Comparison of ENCODE assay signal across 29 mouse cellular contexts in genomic region chr11:97402746-97403145, GRCm38 (mm10). TPM values are rescaled to one million over a fixed set of nuclear protein-coding genes. Genes with fewer than 3 reads are reported as not detected.
DNase-seq lines count a peak whose midpoint lies in the region; ATAC-seq and TF ChIP-seq lines count a peak whose summit lies in the region.
"Had no signal": no experiment of that assay in that cellular context is flagged by ENCODE, and none has a peak within 500 bp of the region (broad histone marks: within the 10 kb centered on the region; RNA-seq: fewer than 3 reads in every experiment).

No protein-coding gene starts in this region.

- DNase-seq in cerebellum, adult 9-11 months: peak; percentile 51
- no peak for DNase-seq in cerebellum, adult 9-10 months
- peak; percentile 4 for DNase-seq in heart, postnatal 4 days
- DNase-seq in heart, postnatal 36 days: no peak
- DNase-seq in layer of hippocampus, adult 2 months (ENCODE audit: low spot score in 2 of 2): no peak
- DNase-seq in layer of hippocampus, adult 18-20 months (ENCODE audit: low spot score in 2 of 2): no peak
- DNase-seq in stomach, postnatal 0 days (ENCODE audit: low spot score): no peak
- DNase-seq: adrenal gland, adult 8-10 months; cerebellum, adult 8-10 months; forebrain, postnatal 0 days; kidney, adult 11 months; kidney, postnatal 14 days; liver, embryonic 13.5 days; lung, adult 18-20 months; lung, postnatal 10 days; right cerebral cortex, adult 18-20 months; spleen, adult 18-20 months; thymus, adult 2 months; thymus, postnatal 36 days had no signal

- intact Hi-C loops in heart, postnatal 36 days (cut with DNase I): no loop called here

- no peak for TF ChIP-seq EP300 in stomach, postnatal 0 days (optimal IDR thresholded peaks at IDR 0.05)

- WGBS in stomach, embryonic 14.5 days: 47% methylated on average over 2 of the region's 2 CpGs
- WGBS in stomach, postnatal 0 days: 47% methylated on average over 2 of the region's 2 CpGs

- no peaks in the 10 kb centered on the region for H3K9me3 ChIP-seq in stomach, embryonic 14.5 days (ENCODE audit: control insufficient read depth, low read depth, low read length)
- no peaks in the 10 kb centered on the region for H3K9me3 ChIP-seq in stomach, postnatal 0 days (ENCODE audit: control insufficient read depth, low read length)
- H3K9me3 ChIP-seq: embryonic facial prominence, embryonic 13.5 days; G1E; limb, embryonic 15.5 days; liver, embryonic 13.5 days had no signal

- no peaks in the 10 kb centered on the region for H3K36me3 ChIP-seq in stomach, embryonic 14.5 days (ENCODE audit: control insufficient read depth, insufficient read depth, low read length)
- no peaks in the 10 kb centered on the region for H3K36me3 ChIP-seq in stomach, postnatal 0 days (ENCODE audit: control insufficient read depth, insufficient read depth, low read length)
- H3K36me3 ChIP-seq: limb, embryonic 15.5 days; liver, embryonic 13.5 days had no signal

- H3K9ac ChIP-seq in stomach, embryonic 14.5 days (replicated peaks; ENCODE audit: low read depth, low read length): no peak overlapping the region
- no peak overlapping the region for H3K9ac ChIP-seq in stomach, postnatal 0 days (ENCODE audit: low read length)
- H3K9ac ChIP-seq: embryonic facial prominence, embryonic 13.5 days; forebrain, postnatal 0 days; limb, embryonic 15.5 days; liver, embryonic 13.5 days had no signal

- H3K4me1 ChIP-seq in stomach, embryonic 14.5 days (ENCODE audit: control insufficient read depth, insufficient read depth, low read length): peaks cover 34% of the 10 kb centered on the region
- H3K4me1 ChIP-seq in stomach, postnatal 0 days (replicated peaks; ENCODE audit: control insufficient read depth, insufficient read depth): peaks cover 7% of the 10 kb centered on the region

- no peak overlapping the region for H3K4me3 ChIP-seq in layer of hippocampus, adult 2 months
- no peak overlapping the region for H3K4me3 ChIP-seq in stomach, embryonic 14.5 days (ENCODE audit: low read depth, low read length)
- no peak overlapping the region for H3K4me3 ChIP-seq in stomach, postnatal 0 days (ENCODE audit: low read depth, low read length)
- H3K4me3 ChIP-seq: embryonic facial prominence, embryonic 13.5 days; left cerebral cortex, adult 2 months; limb, embryonic 15.5 days; liver, embryonic 13.5 days; myocyte had no signal

- no peak for TF ChIP-seq CTCF in layer of hippocampus, adult 2 months (conservative IDR thresholded peaks at IDR 0.05)
- no peak for TF ChIP-seq CTCF in stomach, postnatal 0 days (IDR thresholded peaks at IDR 0.05; ENCODE audit: low read depth)

- H3K27ac ChIP-seq in layer of hippocampus, adult 2 months: peak overlapping the region; percentile 46; the same call in 1 of the 2 replicates
- peak overlapping the region; percentile 48 for H3K27ac ChIP-seq in stomach, embryonic 14.5 days (ENCODE audit: low read length)
- H3K27ac ChIP-seq in stomach, postnatal 0 days (replicated peaks): no peak overlapping the region
- H3K27ac ChIP-seq: liver, embryonic 13.5 days; macrophage had no signal

- H3K27me3 ChIP-seq in stomach, embryonic 14.5 days (ENCODE audit: control insufficient read depth, insufficient read depth, low read length): no peaks in the 10 kb centered on the region
- H3K27me3 ChIP-seq in stomach, postnatal 0 days (ENCODE audit: control insufficient read depth, insufficient read depth, low read length): no peaks in the 10 kb centered on the region

- no peak for ATAC-seq in stomach, embryonic 14.5 days (ENCODE audit: insufficient number of reproducible peaks, insufficient read depth, low FRiP score, low read depth)
- no peak for ATAC-seq in stomach, postnatal 0 days (ENCODE audit: low FRiP score, low TSS enrichment)
- ATAC-seq: forebrain, postnatal 0 days; hindbrain, embryonic 16.5 days had no signal

- H3K4me2 ChIP-seq in stomach, embryonic 14.5 days (replicated peaks; ENCODE audit: low read depth, low read length): no peak overlapping the region
- H3K4me2 ChIP-seq in stomach, postnatal 0 days (replicated peaks; ENCODE audit: low read depth): no peak overlapping the region
- H3K4me2 ChIP-seq: embryonic facial prominence, embryonic 13.5 days; limb, embryonic 15.5 days; liver, embryonic 13.5 days had no signal

RNA-seq across cellular contexts. Expression of gene Arhgap23, which starts 12.6 kb away (rescaled TPM):
- 10 to 100 TPM; 51.0 to 52.3 TPM for total RNA-seq in heart, postnatal 4 days (2021)
- 10 to 100 TPM; 16.0 to 18.0 TPM for total RNA-seq in heart, postnatal 36 days (2021)
- total RNA-seq in layer of hippocampus, adult 2 months (2021): 10 to 100 TPM; 66.0 to 74.1 TPM
- 10 to 100 TPM; 79.8 to 88.1 TPM for total RNA-seq in layer of hippocampus, adult 18-20 months (2021)
- polyA plus RNA-seq in stomach, embryonic 14.5 days (2014; fragmentation: Nextera tagmentation; extraction: Ambion mirVana): 6.4 and 6.5 TPM in 2 replicates
- 4.3 and 4.6 TPM in 2 replicates for polyA plus RNA-seq in stomach, postnatal 0 days (2015; fragmentation: Nextera tagmentation; extraction: Ambion mirVana)

RNA-seq across cellular contexts. Expression of gene Socs7, which starts 40.4 kb away (rescaled TPM):
- total RNA-seq in heart, postnatal 4 days (2021): 10 to 100 TPM; 24.2 to 28.9 TPM
- total RNA-seq in heart, postnatal 36 days (2021): 10 to 100 TPM; 18.3 to 19.6 TPM
- total RNA-seq in layer of hippocampus, adult 2 months (2021): 10 to 100 TPM; 79.5 to 79.7 TPM
- total RNA-seq in layer of hippocampus, adult 18-20 months (2021): 10 to 100 TPM; 81.5 to 85.4 TPM
- polyA plus RNA-seq in stomach, embryonic 14.5 days (2014; fragmentation: Nextera tagmentation; extraction: Ambion mirVana): 2.8 and 3.0 TPM in 2 replicates
- polyA plus RNA-seq in stomach, postnatal 0 days (2015; fragmentation: Nextera tagmentation; extraction: Ambion mirVana): 1.3 and 1.7 TPM in 2 replicates

RNA-seq across cellular contexts. Expression of gene Gpr179, which starts 50.9 kb away (rescaled TPM):
- under 1 TPM; 0.05 to 0.17 TPM for total RNA-seq in heart, postnatal 4 days (2021)
- total RNA-seq in heart, postnatal 36 days (2021): under 1 TPM; 0.08 to 0.11 TPM
- total RNA-seq in layer of hippocampus, adult 2 months (2021): under 1 TPM; 0.20 to 0.33 TPM
- under 1 TPM; 0.13 to 0.40 TPM for total RNA-seq in layer of hippocampus, adult 18-20 months (2021)
- polyA plus RNA-seq in stomach, embryonic 14.5 days (2014; fragmentation: Nextera tagmentation; extraction: Ambion mirVana): 0.16 and 0.24 TPM in 2 replicates
- polyA plus RNA-seq in stomach, postnatal 0 days (2015; fragmentation: Nextera tagmentation; extraction: Ambion mirVana): 0.17 and 0.23 TPM in 2 replicates
- total RNA-seq: common myeloid progenitor, adult 5-6 weeks; megakaryocyte-erythroid progenitor cell, adult 5-6 weeks had no signal
- polyA plus RNA-seq: liver, embryonic 13.5 days had no signal

Comparison
In these comparisons a context has a peak if more than half of its experiments do, and no peak if none do; other contexts are left out.
1. DNase-seq: peak in cerebellum, adult 9-11 months (single experiment) and heart, postnatal 4 days (single experiment); none in cerebellum, adult 9-10 months (single experiment), heart, postnatal 36 days (0 of 2), layer of hippocampus, adult 2 months (0 of 2), layer of hippocampus, adult 18-20 months (0 of 2) and stomach, postnatal 0 days (single experiment).